Mouse (Mus musculus): Measurements from ENCODE around the gene Cetn3.

Gene Cetn3

DNA sequence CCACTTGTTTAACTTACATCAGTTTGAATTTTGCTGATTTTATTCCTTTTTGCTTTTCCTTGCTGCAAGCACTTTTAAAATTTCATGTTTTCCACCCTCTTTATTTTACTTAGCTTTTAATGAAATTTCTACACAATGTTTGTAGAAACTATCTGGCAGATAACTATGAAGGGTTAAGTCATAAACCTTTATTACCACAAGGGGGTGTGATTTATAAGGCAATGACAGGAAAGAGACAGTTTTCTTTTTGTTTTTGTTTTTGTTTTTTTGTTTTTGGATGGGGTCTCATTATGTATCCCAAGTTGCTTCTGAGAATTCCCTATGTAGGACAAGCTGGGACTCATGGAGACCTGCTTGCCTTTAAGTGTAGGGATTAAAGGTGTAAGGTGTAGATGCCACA lies 39.9 kb downstream of the Cetn3 start:
- no peak for DNase-seq (ENCODE audit: low spot score)

DNA sequence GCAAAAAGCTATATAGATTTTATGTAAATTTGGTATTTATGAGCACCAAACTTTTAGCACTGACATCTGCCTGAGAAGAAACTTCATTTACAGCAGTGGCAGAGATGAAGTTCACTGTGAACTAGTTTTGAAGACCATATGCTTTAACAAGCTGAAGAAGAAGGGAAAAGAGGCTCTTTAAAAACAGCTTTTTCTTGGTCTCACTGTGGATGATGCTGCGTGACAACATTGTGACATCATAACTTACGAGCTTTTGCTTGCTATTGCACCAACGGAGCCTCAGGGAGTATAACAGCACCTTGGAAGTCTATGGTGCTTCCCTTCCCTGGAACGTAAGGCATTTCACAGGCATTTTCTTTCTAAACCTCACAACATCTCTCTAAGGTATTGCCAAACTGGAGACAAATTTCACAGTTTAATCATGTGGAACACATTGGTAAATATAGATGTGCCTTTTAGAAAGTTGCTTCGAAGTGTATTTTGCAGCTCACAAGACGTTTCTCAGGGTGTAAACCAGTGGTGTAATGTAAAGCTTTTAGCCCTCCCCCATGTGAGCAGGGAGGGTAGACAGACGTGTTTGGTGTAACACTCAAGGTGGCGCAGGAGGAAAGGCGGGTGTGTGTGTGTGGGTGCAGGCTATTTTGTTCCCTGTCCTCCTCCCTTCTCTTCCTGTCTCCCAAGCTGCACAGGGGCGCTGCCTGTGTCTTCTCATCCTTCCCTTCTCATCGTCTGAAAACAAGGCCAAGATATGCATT lies 41.9 kb downstream of the Cetn3 start:
- no peak for DNase-seq (ENCODE audit: low spot score)

DNA sequence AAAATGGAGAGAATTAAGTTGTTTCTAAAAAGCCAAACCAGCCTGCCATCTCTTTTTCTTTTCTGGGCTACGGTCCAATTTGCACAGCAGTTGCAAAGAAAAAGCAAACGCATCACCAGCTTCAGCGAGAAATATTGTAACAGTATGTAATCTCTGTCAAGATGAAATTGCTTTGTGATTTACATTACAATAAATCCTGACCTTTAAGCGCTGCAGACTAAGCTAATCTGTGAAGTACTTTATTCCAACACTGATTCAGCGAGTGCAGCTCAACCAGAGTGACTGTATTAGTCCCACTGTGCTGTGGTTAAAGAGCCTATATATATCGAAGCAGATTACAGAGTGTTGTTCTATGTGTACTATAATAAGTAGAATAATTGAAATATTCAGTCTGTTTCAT lies 45.6 kb downstream of the Cetn3 start:
- peak; percentile 53 for DNase-seq (ENCODE audit: low spot score)

GRCm38 (mm10) chr13:81831838-81832237 lies 49.0 kb downstream of the Cetn3 start:
- no peak for DNase-seq (ENCODE audit: low spot score)

DNA sequence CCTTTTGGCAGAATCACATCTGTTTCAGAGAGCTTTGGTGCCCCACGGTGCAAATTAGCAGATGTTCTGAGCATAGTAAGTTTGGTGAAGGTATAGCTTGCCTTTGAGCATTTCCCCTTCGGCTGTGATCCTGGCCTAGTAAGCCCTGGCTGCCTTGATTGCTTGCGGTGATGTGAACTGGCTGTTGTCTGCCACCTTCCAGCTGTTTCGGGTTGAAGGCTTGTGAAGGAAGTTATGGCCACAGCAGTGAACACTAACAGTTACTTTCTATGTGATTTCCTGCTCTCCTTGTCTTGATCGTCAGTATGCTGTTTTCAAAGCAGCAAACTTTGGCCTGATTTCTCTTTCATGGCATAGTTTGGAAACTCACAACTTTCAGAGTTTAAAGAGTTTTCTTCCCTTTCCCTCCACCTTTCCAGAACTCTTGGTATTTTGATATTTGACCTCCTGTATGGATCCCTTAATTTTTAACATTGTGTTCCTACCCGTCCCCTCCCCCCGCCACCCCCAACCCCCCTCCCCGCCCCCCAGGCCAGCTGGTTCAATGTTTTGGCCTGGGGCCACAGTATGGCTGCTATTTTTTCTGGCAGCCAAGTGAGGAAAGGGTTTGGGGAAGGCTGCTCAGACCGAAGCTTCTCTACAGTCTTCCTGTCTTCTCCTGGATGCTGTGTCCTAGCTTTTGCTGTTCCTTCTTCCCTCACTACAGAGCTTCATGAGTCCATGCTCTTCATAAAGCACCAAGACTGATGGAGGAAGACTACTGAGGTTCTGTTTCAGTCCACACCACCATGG lies 53.7 kb downstream of the Cetn3 start:
- DNase-seq (ENCODE audit: low spot score) = no peak

- no peak for DNase-seq (ENCODE audit: low spot score)
Observed at GRCm38 (mm10) chr13:81838016-81838415, 55.1 kb downstream of the Cetn3 start.

DNA sequence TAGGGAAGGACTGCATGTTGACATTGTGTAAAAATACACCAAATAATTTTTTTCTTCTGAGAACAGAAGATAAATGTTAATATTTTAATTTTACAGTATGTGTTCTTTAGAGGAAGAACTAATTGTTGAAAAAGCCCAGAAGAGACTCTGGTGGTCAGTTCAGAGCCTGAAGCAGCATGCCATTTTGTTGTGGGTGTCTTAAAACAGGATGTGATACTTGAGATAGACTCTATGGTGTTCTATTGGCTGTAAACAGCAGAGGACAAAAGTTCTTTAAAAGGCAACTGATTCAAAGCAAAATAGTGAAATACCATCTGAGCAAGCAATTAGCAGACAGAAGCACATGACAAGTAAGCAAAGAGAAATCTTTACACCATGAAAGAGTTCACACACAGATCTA lies 56.1 kb downstream of the Cetn3 start:
- DNase-seq (ENCODE audit: low spot score) = no peak

GRCm38 (mm10) chr13:81840246-81840645 lies 57.4 kb downstream of the Cetn3 start:
- DNase-seq (ENCODE audit: low spot score) = no peak

- DNase-seq (ENCODE audit: low spot score) = no peak
Observed at GRCm38 (mm10) chr13:81840646-81841045, 57.8 kb downstream of the Cetn3 start.

GRCm38 (mm10) chr13:81842278-81842677 lies 59.4 kb downstream of the Cetn3 start:
- DNase-seq (ENCODE audit: low spot score) = no peak

All from layer of hippocampus, adult 9-10 months (tissue).